In the genomic region with DNA sequence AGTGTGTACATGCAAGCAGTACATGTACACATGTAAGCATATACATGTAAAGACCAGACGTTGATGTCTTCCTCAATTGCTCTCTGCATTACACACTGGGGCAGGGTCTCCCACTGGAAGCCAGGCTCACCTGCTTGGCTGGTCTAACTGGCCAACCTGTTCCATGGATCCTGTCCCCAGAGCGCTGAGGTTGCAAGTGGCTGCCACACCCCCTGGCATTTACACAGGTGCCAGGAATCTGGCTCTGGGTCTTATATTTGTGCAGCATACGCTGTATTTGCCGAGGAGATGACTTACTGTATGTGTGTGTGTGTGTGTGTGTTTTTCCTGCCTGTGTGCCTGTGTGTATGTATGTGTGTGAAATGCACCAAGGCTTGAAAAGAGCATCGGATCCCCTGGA, we compare ENCODE assay signal across 21 mouse cellular contexts.
"Had no signal": no experiment of that assay in that cellular context is flagged by ENCODE, and none has a peak within 500 bp of the region (broad histone marks: within the 10 kb centered on the region; RNA-seq: fewer than 3 reads in every experiment).

No protein-coding gene starts in this region.

- H3K4me2 ChIP-seq: liver, embryonic 12.5 days; lung, embryonic 15.5 days; midbrain, embryonic 12.5 days; neural tube, embryonic 13.5 days; neural tube, embryonic 15.5 days had no signal

- H3K27me3 ChIP-seq: lung, embryonic 15.5 days; midbrain, embryonic 12.5 days; neural tube, embryonic 13.5 days; neural tube, embryonic 15.5 days had no signal

- DNase-seq: lung, adult 2 months; lung, postnatal 4 days; midbrain, embryonic 14.5 days; retina, postnatal 1 day; right cerebral cortex, adult 18-20 months; right cerebral cortex, postnatal 25 days; right cerebral cortex, postnatal 4 days; spleen, adult 18-20 months; thymus, adult 2 months; thymus, postnatal 25 days; thymus, postnatal 4 days had no signal

- H3K4me3 ChIP-seq: liver, embryonic 12.5 days; lung, embryonic 15.5 days; midbrain, embryonic 10.5 days; midbrain, embryonic 12.5 days; myocyte; neural tube, embryonic 13.5 days; neural tube, embryonic 15.5 days had no signal

- H3K4me1 ChIP-seq: midbrain, embryonic 10.5 days; neural tube, embryonic 15.5 days had no signal

- ATAC-seq: liver, embryonic 12.5 days; lung, postnatal 0 days; midbrain, embryonic 16.5 days had no signal

- H3K9ac ChIP-seq: liver, embryonic 12.5 days; liver, embryonic 14.5 days; lung, embryonic 15.5 days; midbrain, embryonic 12.5 days; neural tube, embryonic 13.5 days; neural tube, embryonic 15.5 days had no signal

- H3K27ac ChIP-seq: liver, embryonic 12.5 days; liver, embryonic 14.5 days; lung, embryonic 15.5 days; midbrain, embryonic 10.5 days; midbrain, embryonic 12.5 days; neural tube, embryonic 13.5 days; neural tube, embryonic 15.5 days had no signal

- H3K9me3 ChIP-seq: liver, embryonic 12.5 days; lung, embryonic 15.5 days; midbrain, embryonic 10.5 days; midbrain, embryonic 12.5 days; neural tube, embryonic 13.5 days; neural tube, embryonic 15.5 days had no signal

- H3K36me3 ChIP-seq: liver, embryonic 12.5 days; lung, embryonic 15.5 days; midbrain, embryonic 10.5 days; midbrain, embryonic 12.5 days; neural tube, embryonic 13.5 days; neural tube, embryonic 15.5 days had no signal
